Mouse (Mus musculus) heart, adult 8-10 months (tissue): ENCODE measurements around the gene Mgll. TPM values are rescaled to one million over a fixed set of nuclear protein-coding genes. Genes with fewer than 3 reads are reported as not detected.
A peak's percentile ranks its signal among the peaks of the same experiment; 100 is the strongest.

Experiments
- DNase-seq: peaks from one replicate; pipeline ENCODE4 v3.0.0; 2022; ENCODE audit warnings: low spot score
- total RNA-seq, 4 experiments: library from RNA; stranded (reverse); gene quantifications; 2 replicates each; pipeline ENCODE4 v1.2.4; 2022

Mgll gene
- total RNA-seq, 4 experiments from 2014 or later, result 74.8 to 134 (median 102) TPM

- DNase-seq, result no peak
Measured at GRCm38 (mm10) chr6:88743601-88744291, 19.5 kb downstream of the Mgll start.

- DNase-seq, result no peak
Measured at GRCm38 (mm10) chr6:88745027-88745426, 20.8 kb downstream of the Mgll start.

- DNase-seq, result no peak
Measured at GRCm38 (mm10) chr6:88746271-88746670, 22.1 kb downstream of the Mgll start.

GRCm38 (mm10) chr6:88747296-88748040 lies 23.3 kb downstream of the Mgll start:
- DNase-seq, result no peak

- no peak for DNase-seq
Measured at GRCm38 (mm10) chr6:88750884-88751283, 26.7 kb downstream of the Mgll start.

- no peak for DNase-seq
Measured at GRCm38 (mm10) chr6:88752711-88753219, 28.6 kb downstream of the Mgll start.

GRCm38 (mm10) chr6:88753578-88753977 lies 29.4 kb downstream of the Mgll start:
- no peak for DNase-seq

- no peak for DNase-seq
Measured at GRCm38 (mm10) chr6:88756992-88757391, 32.8 kb downstream of the Mgll start.

GRCm38 (mm10) chr6:88758074-88758473 lies 33.9 kb downstream of the Mgll start:
- no peak for DNase-seq

- DNase-seq, result peak; percentile 68
Measured at GRCm38 (mm10) chr6:88758568-88759522, 34.6 kb downstream of the Mgll start.

- peak; percentile 85 for DNase-seq
Measured at GRCm38 (mm10) chr6:88759793-88760453, 35.7 kb downstream of the Mgll start.

GRCm38 (mm10) chr6:88760935-88761635 lies 36.9 kb downstream of the Mgll start:
- no peak for DNase-seq

GRCm38 (mm10) chr6:88761684-88762439 lies 37.6 kb downstream of the Mgll start:
- no peak for DNase-seq

- no peak for DNase-seq
Measured at GRCm38 (mm10) chr6:88762440-88763196, 38.4 kb downstream of the Mgll start.

GRCm38 (mm10) chr6:88763518-88764077 lies 39.4 kb downstream of the Mgll start:
- DNase-seq, result no peak

- no peak for DNase-seq
Measured at GRCm38 (mm10) chr6:88764281-88764680, 40.1 kb downstream of the Mgll start.

GRCm38 (mm10) chr6:88767740-88768139 lies 43.5 kb downstream of the Mgll start:
- no peak for DNase-seq

GRCm38 (mm10) chr6:88769723-88770122 lies 45.5 kb downstream of the Mgll start:
- DNase-seq, result no peak
